Mouse (Mus musculus): ENCODE data around the gene Dazap1.
A peak's percentile ranks its signal among the peaks of the same experiment; 100 is the strongest.

Gene Dazap1

GRCm38 (mm10) chr10:80323261-80324119 lies 62.2 kb downstream of the Dazap1 start:
- peak; percentile 85 for DNase-seq (ENCODE audit: low spot score)

GRCm38 (mm10) chr10:80324120-80325037 lies 63.1 kb downstream of the Dazap1 start:
- peak; percentile 24 for DNase-seq (ENCODE audit: low spot score)

GRCm38 (mm10) chr10:80325045-80325444 lies 63.8 kb downstream of the Dazap1 start:
- DNase-seq (ENCODE audit: low spot score), result no peak

- peak; percentile 70 for DNase-seq (ENCODE audit: low spot score)
Observed at GRCm38 (mm10) chr10:80329273-80330081, 68.2 kb downstream of the Dazap1 start, which contains the start of the genes Pcsk4 and Reep6. Pcsk4 (minus strand) TSS chr10:80329498. Reep6 (plus strand) TSS chr10:80329953.

- DNase-seq (ENCODE audit: low spot score), result no peak
Observed at GRCm38 (mm10) chr10:80330084-80330483, 68.8 kb downstream of the Dazap1 start.

GRCm38 (mm10) chr10:80330888-80331287 lies 69.6 kb downstream of the Dazap1 start:
- DNase-seq (ENCODE audit: low spot score), result no peak

GRCm38 (mm10) chr10:80331636-80332524 lies 70.6 kb downstream of the Dazap1 start:
- DNase-seq (ENCODE audit: low spot score), result peak; percentile 70

GRCm38 (mm10) chr10:80332525-80332989 lies 71.3 kb downstream of the Dazap1 start:
- peak; percentile 75 for DNase-seq (ENCODE audit: low spot score)

- no peak for DNase-seq (ENCODE audit: low spot score)
Observed at GRCm38 (mm10) chr10:80336263-80336662, 75.0 kb downstream of the Dazap1 start.

All from adipocyte (in vitro differentiated cells).